In genomic region chr13:112424212-112424611, GRCm38 (mm10) we compare ENCODE assay signal across 19 mouse cellular contexts. TPM values are rescaled to one million over a fixed set of nuclear protein-coding genes. Genes with fewer than 3 reads are reported as not detected.
DNase-seq lines count a peak whose midpoint lies in the region; ATAC-seq and TF ChIP-seq lines count a peak whose summit lies in the region.
"Had no signal": no experiment of that assay in that cellular context is flagged by ENCODE, and none has a peak within 500 bp of the region (broad histone marks: within the 10 kb centered on the region; RNA-seq: fewer than 3 reads in every experiment).

No protein-coding gene starts in this region.

- no peak for DNase-seq in heart, adult 18-20 months
- peak; percentile 85 for DNase-seq in thymus, postnatal 0 days (ENCODE audit: low spot score)
- DNase-seq in neural tube, embryonic 10.5 days (ENCODE audit: extremely low spot score, low spot score), result no peak
- DNase-seq in left cerebral cortex, adult 2 months (ENCODE audit: extremely low spot score in 1 of 2, low spot score in 2 of 2), result no peak
- no peak for DNase-seq in testis, postnatal 10 days (ENCODE audit: low spot score)
- DNase-seq: cerebellum, postnatal 14 days; gastrocnemius, postnatal 14 days; left cerebral cortex, postnatal 4 days; lung, postnatal 14 days; spleen, adult 18-20 months had no signal

- intact Hi-C loops in left cerebral cortex, adult 2 months (cut with DNase I), result no loop called here

- 69% methylated on average over 2 of the region's 2 CpGs for WGBS in heart, embryonic 15.5 days
- 59% methylated on average over 2 of the region's 2 CpGs for WGBS in heart, embryonic 16.5 days

- H3K4me1 ChIP-seq in heart, embryonic 15.5 days (replicated peaks), result peaks cover 30% of the 10 kb centered on the region
- peaks cover 28% of the 10 kb centered on the region for H3K4me1 ChIP-seq in heart, embryonic 16.5 days (ENCODE audit: control insufficient read depth, insufficient read depth, low read length)
- H3K4me1 ChIP-seq: hindbrain, embryonic 13.5 days; midbrain, embryonic 13.5 days had no signal

- no peak overlapping the region for H3K4me2 ChIP-seq in heart, embryonic 15.5 days
- peak overlapping the region; percentile 47; the same call in 1 of the 2 replicates for H3K4me2 ChIP-seq in heart, embryonic 16.5 days (ENCODE audit: low read depth, low read length)
- H3K4me2 ChIP-seq: hindbrain, embryonic 13.5 days; kidney, embryonic 15.5 days; midbrain, embryonic 13.5 days had no signal

- ATAC-seq in heart, embryonic 15.5 days (replicated peaks; ENCODE audit: insufficient number of reproducible peaks, insufficient read depth, low FRiP score, low read depth), result 0 out of 2 replicates have a peak, but pooled peaks have one; percentile 50
- peak; percentile 6 for ATAC-seq in CD4-positive, CD25-positive, alpha-beta regulatory T cell, adult 4 months
- ATAC-seq in heart, embryonic 16.5 days (replicated peaks; ENCODE audit: extremely low read depth, insufficient read depth, low FRiP score), result no peak; the same call in 1 of the 2 replicates
- ATAC-seq: midbrain, embryonic 13.5 days had no signal

- no peak overlapping the region for H3K9ac ChIP-seq in heart, embryonic 15.5 days
- H3K9ac ChIP-seq in heart, embryonic 16.5 days (ENCODE audit: low read length), result no peak overlapping the region
- H3K9ac ChIP-seq: hindbrain, embryonic 13.5 days; kidney, embryonic 15.5 days; liver, embryonic 14.5 days; midbrain, embryonic 13.5 days had no signal

- H3K27me3 ChIP-seq in heart, embryonic 15.5 days, result no peaks in the 10 kb centered on the region
- no peaks in the 10 kb centered on the region for H3K27me3 ChIP-seq in heart, embryonic 16.5 days (ENCODE audit: control insufficient read depth, insufficient read depth, low read length)
- H3K27me3 ChIP-seq: hindbrain, embryonic 13.5 days; kidney, embryonic 15.5 days; midbrain, embryonic 13.5 days had no signal

- H3K36me3 ChIP-seq in heart, embryonic 15.5 days, result no peaks in the 10 kb centered on the region
- no peaks in the 10 kb centered on the region for H3K36me3 ChIP-seq in heart, embryonic 16.5 days (ENCODE audit: control insufficient read depth, insufficient read depth)
- H3K36me3 ChIP-seq: embryonic facial prominence, embryonic 10.5 days; G1E; hindbrain, embryonic 13.5 days; kidney, embryonic 15.5 days; midbrain, embryonic 13.5 days had no signal

- no peak for TF ChIP-seq CTCF in left cerebral cortex, adult 2 months (IDR thresholded peaks at IDR 0.05)

- H3K27ac ChIP-seq in heart, embryonic 15.5 days, result peak overlapping the region; percentile 86
- H3K27ac ChIP-seq in heart, embryonic 16.5 days (ENCODE audit: low read length), result peak overlapping the region; percentile 93
- no peak overlapping the region for H3K27ac ChIP-seq in left cerebral cortex, adult 2 months
- H3K27ac ChIP-seq: embryonic facial prominence, embryonic 10.5 days; hindbrain, embryonic 13.5 days; kidney, embryonic 15.5 days; liver, embryonic 14.5 days; midbrain, embryonic 13.5 days had no signal

- no peaks in the 10 kb centered on the region for H3K9me3 ChIP-seq in heart, embryonic 15.5 days (replicated peaks)
- no peaks in the 10 kb centered on the region for H3K9me3 ChIP-seq in heart, embryonic 16.5 days (replicated peaks; ENCODE audit: control insufficient read depth, low read length)
- H3K9me3 ChIP-seq: embryonic facial prominence, embryonic 10.5 days; G1E; hindbrain, embryonic 13.5 days; kidney, embryonic 15.5 days; midbrain, embryonic 13.5 days had no signal

- H3K4me3 ChIP-seq in heart, embryonic 15.5 days, result no peak overlapping the region
- no peak overlapping the region for H3K4me3 ChIP-seq in heart, embryonic 16.5 days (ENCODE audit: low read length)
- H3K4me3 ChIP-seq in left cerebral cortex, adult 2 months, result no peak overlapping the region
- H3K4me3 ChIP-seq: embryonic facial prominence, embryonic 10.5 days; hindbrain, embryonic 13.5 days; kidney, embryonic 15.5 days; midbrain, embryonic 13.5 days had no signal

RNA-seq across cellular contexts. Expression of gene Il6st, which starts 39.7 kb away (rescaled TPM):
- polyA plus RNA-seq in heart, embryonic 15.5 days (2015; fragmentation: Nextera tagmentation; extraction: Ambion mirVana), result 40.1 and 47.7 TPM in 2 replicates
- total RNA-seq in heart, adult 18-20 months (2021), result 100 to 1,000 TPM; 212 to 240 TPM
- polyA plus RNA-seq in CD4-positive, CD25-positive, alpha-beta regulatory T cell, adult 4 months (2017; shearing (Covaris generic)), result 10 to 100 TPM; 52.9 to 65.9 TPM
- polyA plus RNA-seq in heart, embryonic 16.5 days (2015; fragmentation: Nextera tagmentation; extraction: Ambion mirVana), result 43.0 and 45.1 TPM in 2 replicates
- polyA plus RNA-seq in thymus, postnatal 0 days (2015; fragmentation: Nextera tagmentation; extraction: Ambion mirVana), result 18.9 and 19.5 TPM in 2 replicates
- total RNA-seq in left cerebral cortex, adult 2 months (2021), result 10 to 100 TPM; 73.3 to 80.1 TPM
